Mouse (Mus musculus) limb, embryonic 13.5 days (tissue): ENCODE data around the gene Mphosph9. TPM values are rescaled to one million over a fixed set of nuclear protein-coding genes. Genes with fewer than 3 reads are reported as not detected.
"Not testable (repeated sequence)": the region's sequence is repeated elsewhere in the genome, so short reads cannot be mapped to it uniquely, and the experiment has no call there.

ENCODE experiments used
- ATAC-seq: fragments of 200-750 bp; cut with Nextera tagmentation; 2 replicates; pipeline ENCODE4 v1.8.0; 2017; ENCODE audit warnings: low read depth, moderate number of reproducible peaks, moderate TSS enrichment; ENCODE audit not compliant: low FRiP score
- H3K27ac ChIP-seq: fragments of 300-500 bp; sonication (generic); 2 replicates; pipeline ENCODE4 v1.5.1; 2015; ENCODE audit warnings: inconsistent platforms, mild to moderate bottlenecking, moderate library complexity
- H3K27me3 ChIP-seq: fragments of 300-500 bp; sonication (generic); 2 replicates; pipeline ENCODE4 v1.6.1; 2015; ENCODE audit warnings: mild to moderate bottlenecking, inconsistent platforms
- H3K36me3 ChIP-seq: fragments of 300-500 bp; sonication (generic); 2 replicates; pipeline ENCODE4 v1.6.1; 2015; ENCODE audit warnings: inconsistent platforms, mild to moderate bottlenecking, moderate library complexity
- H3K4me1 ChIP-seq: fragments of 300-500 bp; sonication (generic); 2 replicates; pipeline ENCODE4 v1.6.1; 2015; ENCODE audit warnings: inconsistent platforms
- H3K4me2 ChIP-seq: fragments of 300-500 bp; sonication (generic); replicated peaks from 2 replicates; pipeline ENCODE4 v1.6.1; 2015; ENCODE audit warnings: inconsistent platforms, mild to moderate bottlenecking, moderate library complexity
- H3K4me3 ChIP-seq: fragments of 300-500 bp; sonication (generic); 2 replicates; pipeline ENCODE4 v1.5.1; 2015; ENCODE audit warnings: moderate library complexity, mild to moderate bottlenecking, inconsistent platforms
- H3K9ac ChIP-seq: fragments of 300-500 bp; sonication (generic); 2 replicates; pipeline ENCODE4 v1.6.1; 2015; ENCODE audit warnings: mild to moderate bottlenecking, inconsistent platforms
- H3K9me3 ChIP-seq: fragments of 300-500 bp; sonication (generic); 2 replicates; pipeline ENCODE4 v1.6.1; 2016; ENCODE audit warnings: inconsistent platforms
- whole genome bisulfite sequencing: fragments of 180-500 bp; shearing (Covaris S2); methylation state at CpG from one replicate; pipeline ENCODE4 v1.1.7; 2015; 5-methylcytosine and 5-hydroxymethylcytosine counted together
- polyA plus RNA-seq: library from polyadenylated mRNA; unstranded; fragments of >200 nt; fragmentation: Nextera tagmentation; extraction: Ambion mirVana; gene quantifications from 2 replicates; pipeline ENCODE4 v1.2.1, GENCODE M21; 2015

Gene Mphosph9
- 12.1 and 13.2 TPM in 2 replicates for polyA plus RNA-seq

DNA sequence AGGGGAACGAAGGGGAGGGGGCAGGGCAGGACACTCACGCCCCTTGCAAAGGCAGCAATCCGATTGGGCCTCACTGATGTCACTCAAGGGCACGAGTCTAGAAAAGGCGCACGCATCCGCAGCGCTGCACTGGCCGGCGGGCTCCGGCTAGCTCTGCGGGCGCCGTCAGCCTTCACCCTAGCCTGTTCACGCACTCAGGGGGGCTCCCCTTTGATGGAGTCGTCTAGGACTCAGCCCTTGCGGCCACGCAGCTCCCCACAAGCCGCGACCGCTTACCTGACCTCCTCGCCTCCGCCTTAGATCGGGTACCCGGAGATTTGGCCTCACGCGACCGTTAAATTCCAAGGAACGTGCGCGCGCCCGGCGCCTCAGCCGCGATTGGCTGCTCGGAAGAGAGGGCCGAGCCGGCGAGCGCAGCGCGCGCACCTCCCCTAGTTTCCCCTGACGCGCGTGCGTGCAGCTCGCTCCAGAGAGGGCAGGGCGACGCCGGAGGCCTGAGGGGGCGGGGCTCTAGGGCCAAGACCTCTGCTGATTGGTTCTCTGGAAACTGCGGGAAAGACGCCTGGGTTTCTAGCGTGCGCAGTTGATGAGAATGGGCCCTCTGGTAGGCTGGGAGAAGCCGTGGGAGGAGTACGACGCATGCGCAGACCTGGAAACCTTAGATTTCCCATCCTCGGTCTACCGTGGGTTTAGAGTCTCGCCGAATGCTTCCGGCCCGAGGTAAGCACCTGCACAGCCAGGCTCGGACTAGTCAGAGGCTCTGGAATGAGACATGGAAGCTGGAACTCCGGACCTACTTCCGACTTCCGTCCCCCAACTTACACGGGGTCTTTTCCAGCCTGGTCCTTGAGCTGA, at the start of gene Mphosph9, which contains the start of gene 2810006K23Rik:
Gene Mphosph9, minus strand, starts transcription at position 463 of the 855 bp plus-strand sequence.
Gene 2810006K23Rik, plus strand, starts transcription at position 580 of the 855 bp plus-strand sequence.
- peak within 1 kb of the TSS; percentile 95 for H3K27ac ChIP-seq
- no peaks in the 10 kb centered on the region for H3K9me3 ChIP-seq
- under 1% methylated on average over 72 of the region's 72 CpGs for WGBS
- H3K4me3 ChIP-seq, result peak within 1 kb of the TSS; percentile 69
- H3K4me2 ChIP-seq, result peak within 1 kb of the TSS; percentile 90
- no peaks in the 10 kb centered on the region for H3K27me3 ChIP-seq
- H3K36me3 ChIP-seq, result peaks cover 15% of the 10 kb centered on the region
- H3K4me1 ChIP-seq, result peaks cover 14% of the 10 kb centered on the region
- peak within 1 kb of the TSS; percentile 81 for H3K9ac ChIP-seq
- ATAC-seq, result peak; percentile 98

DNA sequence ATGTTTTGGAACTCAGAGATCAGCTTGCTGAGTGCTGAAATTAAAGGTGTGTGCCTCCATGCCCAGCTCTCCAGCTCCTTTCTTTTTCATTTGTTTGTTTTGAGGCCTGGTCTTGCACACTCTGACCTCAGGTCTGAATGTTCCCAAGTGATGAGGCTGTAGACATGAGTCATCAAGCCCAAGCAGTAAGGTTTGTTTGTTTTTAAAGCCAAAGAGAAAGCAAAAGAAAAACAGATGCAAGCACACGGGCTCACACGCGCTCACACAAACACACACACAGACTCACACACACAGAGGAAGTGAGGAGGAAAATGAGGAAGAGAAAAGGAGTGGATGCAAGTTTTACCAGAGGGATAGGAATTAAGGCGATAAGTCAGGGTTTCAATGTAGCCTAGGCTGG, 49.4 kb upstream of the Mphosph9 start:
- H3K4me2 ChIP-seq, result no peak overlapping the region
- no peak overlapping the region for H3K27ac ChIP-seq
- H3K27me3 ChIP-seq, result no peaks in the 10 kb centered on the region
- 95% methylated on average over 4 of the region's 4 CpGs for WGBS
- no peak for ATAC-seq
- H3K9me3 ChIP-seq, result no peaks in the 10 kb centered on the region
- H3K4me3 ChIP-seq, result no peak overlapping the region
- H3K36me3 ChIP-seq, result peaks cover 87% of the 10 kb centered on the region
- no peaks in the 10 kb centered on the region for H3K4me1 ChIP-seq
- no peak overlapping the region for H3K9ac ChIP-seq

DNA sequence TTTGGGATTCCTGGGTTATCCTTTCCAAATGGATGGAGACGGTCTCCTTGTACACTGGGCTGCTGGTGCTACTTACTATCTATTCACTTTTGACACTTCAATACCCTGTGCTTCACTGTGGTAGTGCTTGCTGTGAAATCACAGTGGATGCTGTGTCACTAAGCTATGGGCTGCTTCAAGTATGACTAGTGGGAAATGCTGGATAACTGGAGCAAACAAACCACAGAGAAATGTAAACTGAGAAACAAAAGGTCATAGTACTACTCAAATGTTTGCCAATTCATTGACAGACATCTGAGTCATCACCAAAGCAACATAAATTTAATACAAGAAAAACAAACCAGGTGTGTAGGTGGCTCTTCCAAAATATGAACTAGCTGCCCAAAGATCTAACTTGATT, 48.6 kb upstream of the Mphosph9 start:
- no peak for ATAC-seq
- Histone ChIP-seq H3K4me3 (no peak overlapping the region), H3K27me3 (no peaks in the 10 kb centered on the region), H3K9ac (no peak overlapping the region), H3K36me3 (peaks cover 88% of the 10 kb centered on the region), H3K4me1 (no peaks in the 10 kb centered on the region), H3K4me2 (no peak overlapping the region), H3K27ac (no peak overlapping the region), H3K9me3 (no peaks in the 10 kb centered on the region)
- WGBS, result 96% methylated on average over 1 of the region's 1 CpGs

DNA sequence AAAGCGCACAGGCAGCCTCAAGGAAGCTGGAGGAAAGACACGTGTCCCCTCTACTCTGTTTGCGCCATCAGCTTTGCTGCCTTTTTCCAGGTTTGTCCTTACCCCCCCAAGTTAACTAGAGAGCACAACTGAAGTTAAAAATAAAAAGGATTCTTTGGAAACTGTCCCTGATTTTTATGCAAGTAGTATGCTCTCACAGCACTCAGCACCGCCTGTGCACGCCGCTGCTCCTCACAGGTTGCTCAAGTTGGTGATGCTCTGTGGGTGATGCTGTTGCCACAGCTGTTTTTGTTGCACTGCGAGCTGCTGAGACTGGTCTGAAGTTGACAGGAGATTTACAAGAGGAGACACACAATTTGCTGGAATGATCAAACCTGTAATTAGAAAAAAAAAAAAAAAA, 46.5 kb upstream of the Mphosph9 start:
- H3K27ac ChIP-seq, result no peak overlapping the region
- no peak overlapping the region for H3K4me3 ChIP-seq
- 96% methylated on average over 7 of the region's 7 CpGs for WGBS
- H3K9me3 ChIP-seq, result no peaks in the 10 kb centered on the region
- peaks cover 87% of the 10 kb centered on the region for H3K36me3 ChIP-seq
- no peak overlapping the region for H3K4me2 ChIP-seq
- no peak overlapping the region for H3K9ac ChIP-seq
- H3K4me1 ChIP-seq, result no peaks in the 10 kb centered on the region
- no peaks in the 10 kb centered on the region for H3K27me3 ChIP-seq
- no peak for ATAC-seq

DNA sequence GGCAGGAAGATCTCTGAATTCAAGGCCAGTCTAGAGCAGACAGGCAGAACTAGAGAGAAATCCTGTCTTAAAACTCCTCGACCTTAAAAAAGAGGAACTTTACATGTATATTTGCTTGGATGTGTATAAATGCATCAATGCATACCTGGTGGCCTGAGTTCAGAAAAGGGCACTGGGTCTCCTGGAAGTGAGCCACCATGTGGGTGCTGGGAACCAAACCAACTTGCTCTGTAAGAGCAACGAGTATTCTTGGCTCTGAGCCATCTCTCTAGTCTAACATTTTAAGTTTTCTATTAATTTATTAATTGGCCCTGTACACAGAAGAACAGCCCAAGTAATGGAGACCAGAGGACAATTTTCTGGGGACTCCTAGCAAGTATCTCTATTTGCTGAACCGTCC, 38.9 kb upstream of the Mphosph9 start:
- ATAC-seq, result no peak
- Histone ChIP-seq H3K9me3 (no peaks in the 10 kb centered on the region), H3K9ac (no peak overlapping the region), H3K4me2 (no peak overlapping the region), H3K4me1 (no peaks in the 10 kb centered on the region), H3K36me3 (peaks cover 35% of the 10 kb centered on the region), H3K27me3 (no peaks in the 10 kb centered on the region), H3K27ac (no peak overlapping the region), H3K4me3 (no peak overlapping the region)
- 78% methylated on average over 3 of the region's 3 CpGs for WGBS

DNA sequence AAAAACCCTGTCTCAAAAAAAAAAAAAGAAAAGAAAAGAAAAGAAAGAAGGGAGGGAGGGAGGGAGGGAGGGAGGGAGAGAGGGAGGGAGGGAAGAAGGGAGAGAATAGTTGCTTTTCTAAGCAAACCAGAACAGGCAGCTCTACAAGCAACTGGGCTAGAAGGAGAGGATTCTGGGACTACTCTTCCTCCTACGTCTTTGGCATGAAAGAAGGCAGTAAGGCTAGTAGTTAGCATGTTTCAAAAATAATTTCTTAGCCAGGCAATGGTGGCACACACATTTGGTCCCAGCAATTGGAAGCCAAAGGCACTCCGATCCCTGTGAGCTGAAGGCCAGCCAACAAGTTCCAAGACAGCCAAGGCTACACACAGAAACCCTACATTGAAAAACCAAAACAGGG, 38.0 kb upstream of the Mphosph9 start:
- Histone ChIP-seq H3K4me1 (no peaks in the 10 kb centered on the region), H3K4me3 (no peak overlapping the region), H3K27ac (no peak overlapping the region), H3K9ac (no peak overlapping the region), H3K9me3 (no peaks in the 10 kb centered on the region), H3K27me3 (no peaks in the 10 kb centered on the region), H3K4me2 (no peak overlapping the region), H3K36me3 (peaks cover 26% of the 10 kb centered on the region)
- WGBS, result 90% methylated on average over 2 of the region's 2 CpGs
- no peak for ATAC-seq

DNA sequence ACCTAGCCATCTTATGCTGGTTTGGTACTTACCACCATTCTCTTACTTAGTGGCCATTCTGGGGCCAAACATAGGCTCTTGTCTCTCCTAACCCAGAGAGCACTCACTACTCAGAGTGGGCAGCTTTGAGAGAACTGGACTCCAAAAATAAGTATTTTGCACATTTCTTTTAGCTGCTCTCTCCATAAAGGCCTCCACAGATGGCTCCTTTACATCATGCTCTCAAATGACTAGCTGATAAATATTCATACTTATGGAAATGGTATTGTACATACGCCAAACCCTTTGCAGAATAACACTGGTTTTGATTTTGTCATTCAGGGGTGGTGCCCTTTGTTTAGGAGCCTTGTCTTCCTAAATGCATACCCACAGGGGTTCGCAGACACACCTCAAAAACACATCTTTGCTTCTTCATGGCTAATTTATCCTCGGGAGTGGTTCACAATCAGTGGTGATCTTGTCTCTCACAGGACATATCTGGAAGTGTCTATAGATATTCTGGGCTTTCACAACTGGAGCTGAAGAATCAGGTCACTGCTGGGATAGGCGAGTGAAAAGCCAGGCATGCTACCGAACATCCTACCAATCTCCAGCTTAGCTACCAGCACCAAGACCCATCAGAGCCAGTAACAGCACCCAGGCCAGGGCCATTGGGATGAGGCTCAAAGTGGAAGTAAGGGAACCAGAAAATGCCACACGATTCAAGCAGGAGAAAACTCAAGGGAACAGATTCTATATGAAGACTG, 36.6 kb upstream of the Mphosph9 start:
- Histone ChIP-seq H3K4me3 (no peak overlapping the region), H3K4me1 (no peaks in the 10 kb centered on the region), H3K36me3 (peaks cover 13% of the 10 kb centered on the region), H3K27ac (no peak overlapping the region), H3K9me3 (no peaks in the 10 kb centered on the region), H3K9ac (no peak overlapping the region), H3K4me2 (no peak overlapping the region), H3K27me3 (no peaks in the 10 kb centered on the region)
- ATAC-seq, result no peak
- 87% methylated on average over 6 of the region's 6 CpGs for WGBS

DNA sequence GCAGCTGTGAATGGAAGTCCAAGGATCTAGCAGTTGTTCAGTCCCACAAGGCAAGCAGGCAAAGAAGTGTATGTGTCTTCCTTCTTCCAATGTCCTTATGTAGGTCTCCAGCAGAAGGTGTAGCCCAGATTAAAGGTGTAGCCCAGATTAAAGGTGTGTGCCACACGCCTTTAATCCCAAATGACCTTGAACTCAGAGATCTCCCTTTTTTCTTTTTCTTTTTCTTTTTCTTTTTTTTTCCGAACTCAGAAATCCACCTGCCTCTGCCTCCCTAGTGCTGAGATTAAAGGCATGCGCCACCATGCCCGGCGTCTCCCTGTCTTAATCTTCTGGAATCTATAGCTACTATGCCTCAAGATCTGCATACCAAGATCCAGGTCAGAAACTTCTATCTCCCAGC, 35.2 kb upstream of the Mphosph9 start, which contains the start of gene Cdk2ap1:
Gene Cdk2ap1, minus strand, starts transcription at position 101 of the 400 bp plus-strand sequence.
- not testable (repeated sequence) for H3K4me3 ChIP-seq, H3K9me3 ChIP-seq, H3K4me2 ChIP-seq, H3K9ac ChIP-seq, ATAC-seq, H3K27me3 ChIP-seq, H3K27ac ChIP-seq, H3K36me3 ChIP-seq, H3K4me1 ChIP-seq
- 88% methylated on average over 5 of the region's 5 CpGs for WGBS

DNA sequence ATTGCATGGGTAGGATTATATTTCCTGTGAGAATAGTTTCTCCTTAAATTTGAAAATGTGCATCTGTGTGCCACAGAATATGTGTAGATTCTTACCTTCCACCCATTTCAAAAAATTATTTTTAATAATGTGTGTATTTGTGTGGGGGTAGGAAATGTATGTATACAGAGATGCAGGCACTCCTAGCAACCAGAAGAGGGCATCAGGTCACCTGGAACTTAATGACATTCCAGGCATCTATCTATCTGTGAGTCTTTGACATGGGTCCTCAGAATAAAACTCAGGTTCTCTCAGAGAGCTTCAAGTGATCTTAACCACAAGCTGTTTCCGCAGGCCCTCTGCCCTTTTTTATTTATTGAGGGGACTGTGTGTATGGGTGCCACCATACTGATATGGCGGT, 31.9 kb upstream of the Mphosph9 start:
- H3K27ac ChIP-seq, result no peak overlapping the region
- H3K4me1 ChIP-seq, result no peaks in the 10 kb centered on the region
- WGBS, result 73% methylated on average over 2 of the region's 2 CpGs
- H3K4me2 ChIP-seq, result no peak overlapping the region
- no peak overlapping the region for H3K9ac ChIP-seq
- no peak for ATAC-seq
- H3K9me3 ChIP-seq, result no peaks in the 10 kb centered on the region
- no peaks in the 10 kb centered on the region for H3K27me3 ChIP-seq
- no peaks in the 10 kb centered on the region for H3K36me3 ChIP-seq
- no peak overlapping the region for H3K4me3 ChIP-seq

DNA sequence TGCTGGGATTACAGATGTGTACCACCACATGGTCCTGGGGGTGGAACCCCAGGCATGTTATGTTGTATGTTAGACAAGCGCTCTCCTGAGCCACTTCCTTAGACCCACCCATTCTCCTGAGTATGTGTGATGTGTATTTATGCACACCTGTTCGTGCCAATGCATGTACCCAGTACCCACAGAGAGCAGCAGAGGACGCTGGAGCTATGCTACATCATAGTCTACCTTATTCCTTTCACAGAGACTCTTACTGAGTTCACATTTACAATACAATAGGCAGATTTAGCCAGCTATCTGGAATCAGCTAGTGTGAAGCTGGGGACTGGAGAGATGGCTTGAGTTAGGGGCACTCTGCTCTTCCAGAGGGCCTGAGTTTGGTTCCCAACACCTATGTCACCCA, 28.9 kb upstream of the Mphosph9 start:
- no peak overlapping the region for H3K27ac ChIP-seq
- no peak overlapping the region for H3K4me3 ChIP-seq
- no peak overlapping the region for H3K4me2 ChIP-seq
- H3K36me3 ChIP-seq, result no peaks in the 10 kb centered on the region
- 45% methylated on average over 3 of the region's 3 CpGs for WGBS
- H3K27me3 ChIP-seq, result no peaks in the 10 kb centered on the region
- H3K4me1 ChIP-seq, result peaks cover 4% of the 10 kb centered on the region
- no peak overlapping the region for H3K9ac ChIP-seq
- ATAC-seq, result no peak
- no peaks in the 10 kb centered on the region for H3K9me3 ChIP-seq

DNA sequence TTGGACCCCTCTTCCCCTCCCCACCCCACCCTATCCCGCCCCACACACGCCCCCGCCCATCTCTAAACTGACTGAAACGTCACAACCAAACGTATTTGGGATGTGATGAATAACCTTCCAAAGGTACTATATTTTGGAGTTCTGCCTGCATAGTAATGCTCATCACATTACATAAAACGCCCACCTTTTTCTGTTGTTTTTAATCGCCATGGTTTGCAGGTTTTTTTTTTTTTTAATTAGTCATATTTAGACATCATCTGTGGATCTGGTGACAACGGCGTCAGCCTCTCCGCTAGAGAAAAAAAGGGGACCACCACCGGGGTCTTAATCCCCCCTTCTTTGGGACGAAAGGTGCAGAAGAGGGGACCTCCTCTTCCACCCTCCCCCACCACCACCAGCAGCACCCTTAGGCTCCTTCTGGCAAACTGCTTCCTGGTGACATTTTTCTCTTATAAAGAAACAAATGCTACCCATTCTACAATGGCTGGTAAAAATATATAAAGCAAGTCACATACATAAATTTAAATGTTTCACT, 27.7 kb upstream of the Mphosph9 start:
- ATAC-seq, result no peak
- H3K27me3 ChIP-seq, result no peaks in the 10 kb centered on the region
- peak overlapping the region; percentile 97 for H3K4me3 ChIP-seq
- H3K9me3 ChIP-seq, result no peaks in the 10 kb centered on the region
- no peak overlapping the region for H3K27ac ChIP-seq
- 2% methylated on average over 12 of the region's 12 CpGs for WGBS
- peaks cover 16% of the 10 kb centered on the region for H3K4me1 ChIP-seq
- H3K4me2 ChIP-seq, result peak overlapping the region; percentile 66
- no peak overlapping the region for H3K9ac ChIP-seq
- H3K36me3 ChIP-seq, result no peaks in the 10 kb centered on the region
